21 mouse cellular contexts compared by ENCODE assay signal in the genomic region with DNA sequence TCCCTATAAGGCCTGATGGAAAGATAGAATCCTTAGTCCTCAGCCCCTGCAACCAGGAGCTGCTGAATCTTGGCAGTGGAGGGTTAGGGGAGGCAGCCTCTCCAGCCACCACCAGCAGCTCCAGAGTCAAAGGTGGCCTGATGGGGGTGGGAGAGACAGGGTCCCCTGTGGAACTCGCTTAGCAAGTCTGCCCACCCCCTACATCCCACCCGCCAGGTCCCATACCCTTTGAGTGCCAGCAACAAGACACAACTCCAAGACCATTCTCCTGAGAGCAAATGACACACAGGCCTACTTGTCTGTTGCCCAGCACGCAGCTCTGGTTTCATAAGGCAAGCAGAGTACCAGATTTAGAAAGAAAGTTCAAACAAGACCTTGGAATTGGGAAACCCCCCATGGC.
DNase-seq lines count a peak whose midpoint lies in the region; ATAC-seq lines count a peak whose summit lies in the region.
"Had no signal": no experiment of that assay in that cellular context is flagged by ENCODE, and none has a peak within 500 bp of the region (broad histone marks: within the 10 kb centered on the region; RNA-seq: fewer than 3 reads in every experiment).

No protein-coding gene starts in this region.

- 68% methylated on average over 3 of the region's 3 CpGs for WGBS in midbrain, embryonic 11.5 days
- WGBS in midbrain, embryonic 16.5 days: 64% methylated on average over 3 of the region's 3 CpGs
- 82% methylated on average over 3 of the region's 3 CpGs for WGBS in neural tube, embryonic 11.5 days
- 83% methylated on average over 3 of the region's 3 CpGs for WGBS in neural tube, embryonic 15.5 days

- peak; percentile 79 for DNase-seq in heart, adult 11 months
- DNase-seq in heart, postnatal 36 days: no peak
- peak; percentile 74 for DNase-seq in midbrain, embryonic 11.5 days (ENCODE audit: low spot score, missing footprints)
- DNase-seq in neural tube, embryonic 11.5 days (ENCODE audit: low spot score): peak; percentile 9
- DNase-seq: adrenal gland, adult 2 months; adrenal gland, adult 8-10 months; adrenal gland, postnatal 10 days; adrenal gland, postnatal 14 days; adrenal gland, postnatal 25 days; adrenal gland, postnatal 36 days; B cell, adult 2 months; cerebellum, adult 11 months; cerebellum, adult 11-12 months; cerebellum, adult 18-20 months had no signal

- H3K27me3 ChIP-seq in midbrain, embryonic 11.5 days (ENCODE audit: control insufficient read depth, insufficient read depth, low read length): peaks cover 86% of the 10 kb centered on the region
- peaks cover 64% of the 10 kb centered on the region for H3K27me3 ChIP-seq in midbrain, embryonic 16.5 days (ENCODE audit: control insufficient read depth, insufficient read depth, low read depth, low read length)
- peaks cover 27% of the 10 kb centered on the region for H3K27me3 ChIP-seq in neural tube, embryonic 11.5 days (ENCODE audit: control insufficient read depth, insufficient read depth, low read length)
- peaks cover 42% of the 10 kb centered on the region for H3K27me3 ChIP-seq in neural tube, embryonic 15.5 days (replicated peaks)
- H3K27me3 ChIP-seq: CH12.LX, Patski had no signal

- H3K4me1 ChIP-seq in midbrain, embryonic 11.5 days (ENCODE audit: control insufficient read depth, insufficient read depth, low read length): peaks cover 25% of the 10 kb centered on the region
- peaks cover 11% of the 10 kb centered on the region for H3K4me1 ChIP-seq in midbrain, embryonic 16.5 days (ENCODE audit: control insufficient read depth, insufficient read depth, low read length)
- peaks cover 13% of the 10 kb centered on the region for H3K4me1 ChIP-seq in neural tube, embryonic 11.5 days (ENCODE audit: control insufficient read depth, insufficient read depth, low read length)
- H3K4me1 ChIP-seq in neural tube, embryonic 15.5 days: peaks cover 19% of the 10 kb centered on the region

- no peak for ATAC-seq in midbrain, embryonic 11.5 days (ENCODE audit: low FRiP score)
- ATAC-seq in midbrain, embryonic 16.5 days: no peak
- ATAC-seq in neural tube, embryonic 11.5 days (ENCODE audit: insufficient read depth, low FRiP score, low TSS enrichment): no peak
- ATAC-seq in neural tube, embryonic 15.5 days (ENCODE audit: low FRiP score): no peak
- ATAC-seq: activated CD4-positive, CD25-positive, alpha-beta regulatory T cell, adult 4 months; CD4-positive, CD25-positive, alpha-beta regulatory T cell, adult 4 months; Patski had no signal

- no peaks in the 10 kb centered on the region for H3K9me3 ChIP-seq in midbrain, embryonic 11.5 days (ENCODE audit: control insufficient read depth, low read length)
- H3K9me3 ChIP-seq in midbrain, embryonic 16.5 days (replicated peaks; ENCODE audit: control insufficient read depth, low read length, poor library complexity, severe bottlenecking): no peaks in the 10 kb centered on the region
- no peaks in the 10 kb centered on the region for H3K9me3 ChIP-seq in neural tube, embryonic 11.5 days (ENCODE audit: control insufficient read depth, low read length)
- no peaks in the 10 kb centered on the region for H3K9me3 ChIP-seq in neural tube, embryonic 15.5 days (replicated peaks)
- H3K9me3 ChIP-seq: G1E had no signal

- no peak overlapping the region for H3K27ac ChIP-seq in midbrain, embryonic 11.5 days (ENCODE audit: low read depth, low read length)
- H3K27ac ChIP-seq in midbrain, embryonic 16.5 days (ENCODE audit: low read length): no peak overlapping the region
- H3K27ac ChIP-seq in neural tube, embryonic 11.5 days (ENCODE audit: low read depth, low read length): no peak overlapping the region
- no peak overlapping the region for H3K27ac ChIP-seq in neural tube, embryonic 15.5 days (replicated peaks)

- no peak overlapping the region for H3K4me2 ChIP-seq in midbrain, embryonic 11.5 days
- no peak overlapping the region for H3K4me2 ChIP-seq in midbrain, embryonic 16.5 days (ENCODE audit: low read length)
- H3K4me2 ChIP-seq in neural tube, embryonic 11.5 days (ENCODE audit: low read depth): no peak overlapping the region
- H3K4me2 ChIP-seq in neural tube, embryonic 15.5 days: no peak overlapping the region

- intact Hi-C loops in heart, postnatal 36 days (cut with DNase I): no loop called here

- no peaks in the 10 kb centered on the region for H3K36me3 ChIP-seq in midbrain, embryonic 11.5 days (ENCODE audit: control insufficient read depth, insufficient read depth, low read length)
- H3K36me3 ChIP-seq in midbrain, embryonic 16.5 days (ENCODE audit: control insufficient read depth, insufficient read depth, low read length): no peaks in the 10 kb centered on the region
- H3K36me3 ChIP-seq in neural tube, embryonic 11.5 days (ENCODE audit: control insufficient read depth, insufficient read depth, low read length): no peaks in the 10 kb centered on the region
- H3K36me3 ChIP-seq in neural tube, embryonic 15.5 days: no peaks in the 10 kb centered on the region
- H3K36me3 ChIP-seq: G1E had no signal

- H3K4me3 ChIP-seq in midbrain, embryonic 11.5 days (ENCODE audit: low read depth, low read length): no peak overlapping the region
- no peak overlapping the region for H3K4me3 ChIP-seq in midbrain, embryonic 16.5 days (ENCODE audit: low read depth, low read length)
- H3K4me3 ChIP-seq in neural tube, embryonic 11.5 days (ENCODE audit: low read depth, low read length): no peak overlapping the region
- H3K4me3 ChIP-seq in neural tube, embryonic 15.5 days (replicated peaks): no peak overlapping the region

- H3K9ac ChIP-seq in midbrain, embryonic 11.5 days (ENCODE audit: low read length): no peak overlapping the region
- H3K9ac ChIP-seq in midbrain, embryonic 16.5 days (ENCODE audit: low read depth, low read length): no peak overlapping the region
- no peak overlapping the region for H3K9ac ChIP-seq in neural tube, embryonic 11.5 days (ENCODE audit: low read length)
- no peak overlapping the region for H3K9ac ChIP-seq in neural tube, embryonic 15.5 days (replicated peaks)

Comparison
In these comparisons a context has a peak if more than half of its experiments do, and no peak if none do; other contexts are left out.
1. DNase-seq: peak in heart, adult 11 months (single experiment), midbrain, embryonic 11.5 days (single experiment) and neural tube, embryonic 11.5 days (single experiment); none in heart, postnatal 36 days (0 of 2).